14 mouse cellular contexts compared by ENCODE assay signal in the genomic region with DNA sequence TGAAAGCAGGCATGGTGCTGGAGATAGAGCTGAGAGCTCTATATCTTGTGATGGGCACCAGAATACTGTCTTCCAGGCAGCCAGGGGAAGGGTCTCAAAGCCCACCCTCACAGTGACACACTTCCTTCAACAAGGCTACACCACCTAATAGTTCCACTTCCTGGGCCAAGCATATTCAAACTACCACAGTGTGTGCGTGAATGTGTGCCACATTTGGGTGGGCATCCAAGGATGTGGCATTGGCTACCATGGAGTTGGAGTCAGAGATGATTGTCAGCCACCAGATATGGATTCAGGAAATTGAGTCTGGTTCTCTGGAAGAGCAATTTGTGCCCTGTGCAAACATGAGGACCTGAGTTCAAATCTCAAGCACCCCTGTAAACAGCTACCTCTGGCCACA. TPM values are rescaled to one million over a fixed set of nuclear protein-coding genes. Genes with fewer than 3 reads are reported as not detected.
DNase-seq lines count a peak whose midpoint lies in the region; ATAC-seq and TF ChIP-seq lines count a peak whose summit lies in the region.
"Had no signal": no experiment of that assay in that cellular context is flagged by ENCODE, and none has a peak within 500 bp of the region (broad histone marks: within the 10 kb centered on the region; RNA-seq: fewer than 3 reads in every experiment).

No protein-coding gene starts in this region.

- H3K9ac ChIP-seq in heart, adult 2 months (ENCODE audit: low read depth, low read length) = no peak overlapping the region
- no peak overlapping the region for H3K9ac ChIP-seq in limb, embryonic 13.5 days
- H3K9ac ChIP-seq in liver, embryonic 13.5 days = peak overlapping the region; percentile 73

- intact Hi-C loops in heart, adult 2 months (cut with DNase I) = no loop called here

- no peak overlapping the region for H3K4me3 ChIP-seq in heart, adult 2 months
- H3K4me3 ChIP-seq in limb, embryonic 13.5 days = no peak overlapping the region
- H3K4me3 ChIP-seq in limb, embryonic 10.5 days = no peak overlapping the region
- H3K4me3 ChIP-seq in G1E (ENCODE audit: low read depth, low read length) = peak overlapping the region; percentile 16; the same call in 1 of the 2 replicates
- H3K4me3 ChIP-seq in liver, embryonic 13.5 days (replicated peaks) = peak overlapping the region; percentile 62

- no peaks in the 10 kb centered on the region for H3K9me3 ChIP-seq in limb, embryonic 13.5 days
- no peaks in the 10 kb centered on the region for H3K9me3 ChIP-seq in limb, embryonic 10.5 days (replicated peaks)
- peaks cover 25% of the 10 kb centered on the region for H3K9me3 ChIP-seq in G1E (replicated peaks)
- no peaks in the 10 kb centered on the region for H3K9me3 ChIP-seq in liver, embryonic 13.5 days (replicated peaks)

- peak overlapping the region; percentile 36; the same call in 1 of the 2 replicates for H3K4me2 ChIP-seq in limb, embryonic 13.5 days (replicated peaks)
- peak overlapping the region; percentile 66 for H3K4me2 ChIP-seq in liver, embryonic 13.5 days

- no peak for ATAC-seq in limb, embryonic 13.5 days (ENCODE audit: low FRiP score, low read depth)
- ATAC-seq in G1E (ENCODE audit: extremely low read depth, insufficient number of reproducible peaks, low FRiP score, poor library complexity, severe bottlenecking) = no peak
- ATAC-seq in liver, embryonic 13.5 days (ENCODE audit: low read depth) = no peak

- H3K36me3 ChIP-seq in heart, adult 2 months (ENCODE audit: control insufficient read depth, insufficient read depth, low read length) = no peaks in the 10 kb centered on the region; the same call in 1 of the 2 replicates
- no peaks in the 10 kb centered on the region for H3K36me3 ChIP-seq in limb, embryonic 13.5 days
- H3K36me3 ChIP-seq in limb, embryonic 10.5 days = no peaks in the 10 kb centered on the region
- peaks cover 84% of the 10 kb centered on the region for H3K36me3 ChIP-seq in G1E (replicated peaks)
- peaks cover 24% of the 10 kb centered on the region for H3K36me3 ChIP-seq in liver, embryonic 13.5 days

- DNase-seq in heart, adult 2 months = no peak
- no peak for DNase-seq in heart, postnatal 4 days
- DNase-seq in limb, embryonic 10.5 days (ENCODE audit: low spot score) = no peak
- DNase-seq in G1E (ENCODE audit: low spot score) = no peak
- DNase-seq in liver, embryonic 13.5 days = no peak
- DNase-seq in ovary, postnatal 10 days (ENCODE audit: low spot score) = no peak
- DNase-seq in right cerebral cortex, adult 2 months (ENCODE audit: low spot score in 2 of 2) = no peak
- DNase-seq: cerebellum, adult 9-10 months had no signal

- peak overlapping the region; percentile 96 for H3K27ac ChIP-seq in heart, adult 2 months
- H3K27ac ChIP-seq in limb, embryonic 13.5 days = no peak overlapping the region
- H3K27ac ChIP-seq in limb, embryonic 10.5 days = no peak overlapping the region
- peak overlapping the region; percentile 93 for H3K27ac ChIP-seq in liver, embryonic 13.5 days

- no peak for TF ChIP-seq POLR2A in heart, adult 2 months (IDR thresholded peaks at IDR 0.05; ENCODE audit: insufficient read depth, low read depth, low read length)

- TF ChIP-seq EP300 in heart, adult 2 months (IDR thresholded peaks at IDR 0.05; ENCODE audit: insufficient read depth, low read depth, low read length) = no peak

- TF ChIP-seq CTCF in heart, adult 2 months (IDR thresholded peaks at IDR 0.05) = no peak
- no peak for TF ChIP-seq CTCF in G1E (IDR thresholded peaks at IDR 0.05; ENCODE audit: low read depth, low read length)

- WGBS in heart, adult 2 months = 84% methylated on average over 1 of the region's 1 CpGs
- 94% methylated on average over 1 of the region's 1 CpGs for WGBS in limb, embryonic 13.5 days
- 92% methylated on average over 1 of the region's 1 CpGs for WGBS in limb, embryonic 10.5 days
- WGBS in liver, embryonic 13.5 days (ENCODE audit: insufficient replicate concordance) = 74% methylated on average over 1 of the region's 1 CpGs

- peaks cover 17% of the 10 kb centered on the region for H3K4me1 ChIP-seq in heart, adult 2 months (ENCODE audit: control insufficient read depth, insufficient read depth, low read length)
- peaks cover 5% of the 10 kb centered on the region; the same call in 1 of the 2 replicates for H3K4me1 ChIP-seq in limb, embryonic 13.5 days
- H3K4me1 ChIP-seq in limb, embryonic 10.5 days = peaks cover 4% of the 10 kb centered on the region
- H3K4me1 ChIP-seq in G1E (ENCODE audit: insufficient read depth, low read depth, low read length) = peaks cover 74% of the 10 kb centered on the region
- peaks cover 82% of the 10 kb centered on the region for H3K4me1 ChIP-seq in liver, embryonic 13.5 days (replicated peaks)

- H3K27me3 ChIP-seq in heart, adult 2 months (ENCODE audit: control insufficient read depth, insufficient read depth, low read length) = no peaks in the 10 kb centered on the region
- H3K27me3 ChIP-seq in limb, embryonic 13.5 days = no peaks in the 10 kb centered on the region
- H3K27me3 ChIP-seq in limb, embryonic 10.5 days (ENCODE audit: low read depth, poor library complexity, severe bottlenecking) = no peaks in the 10 kb centered on the region
- H3K27me3 ChIP-seq in G1E (ENCODE audit: insufficient read depth, low read length) = no peaks in the 10 kb centered on the region
- H3K27me3 ChIP-seq in liver, embryonic 13.5 days = no peaks in the 10 kb centered on the region

- H3K79me2 ChIP-seq in heart, adult 2 months (replicated peaks; ENCODE audit: control insufficient read depth, insufficient read depth, low read length) = no peaks in the 10 kb centered on the region

RNA-seq across cellular contexts. Expression of a gene that starts 0.9 kb away (rescaled TPM):
- total RNA-seq in heart, adult 2 months (2021) = 1 to 10 TPM; 7.5 to 9.6 TPM
- polyA plus RNA-seq in heart, adult 2 months (2012; rRNA removed) = 4.3 and 9.4 TPM in 2 replicates
- 1 to 10 TPM; 1.1 to 1.6 TPM for total RNA-seq in heart, postnatal 4 days (2021)
- polyA plus RNA-seq in limb, embryonic 13.5 days (2015; fragmentation: Nextera tagmentation; extraction: Ambion mirVana) = 3.4 and 4.1 TPM in 2 replicates
- 3.2 and 4.0 TPM in 2 replicates for polyA plus RNA-seq in limb, embryonic 10.5 days (2016; fragmentation: Nextera tagmentation; extraction: Ambion mirVana)
- total RNA-seq in G1E (2014; fragmentation: Nextera tagmentation) = 16.6 TPM in 1 of 2 replicates, not detected in the other
- total RNA-seq in G1E (2017) = 5.8 and 6.9 TPM in 2 replicates
- polyA plus RNA-seq in G1E (2012) = 0.47 and 0.50 TPM in 2 replicates
- polyA plus RNA-seq in liver, embryonic 13.5 days (2015; fragmentation: Nextera tagmentation; extraction: Ambion mirVana) = 5.2 and 5.7 TPM in 2 replicates

RNA-seq across cellular contexts. Expression of a gene that starts 11.3 kb away (rescaled TPM):
- total RNA-seq in heart, adult 2 months (2021) = 10 to 100 TPM; 27.3 to 34.1 TPM
- 43.4 and 46.4 TPM in 2 replicates for polyA plus RNA-seq in heart, adult 2 months (2012; rRNA removed)
- 1 to 10 TPM; 7.7 to 9.5 TPM for total RNA-seq in heart, postnatal 4 days (2021)
- polyA plus RNA-seq in limb, embryonic 13.5 days (2015; fragmentation: Nextera tagmentation; extraction: Ambion mirVana) = 7.3 TPM in 2 replicates
- 1.2 and 1.5 TPM in 2 replicates for polyA plus RNA-seq in limb, embryonic 10.5 days (2016; fragmentation: Nextera tagmentation; extraction: Ambion mirVana)
- total RNA-seq in G1E (2014; fragmentation: Nextera tagmentation) (2.3 and 11.3 TPM in 2 replicates), G1E (2017) (21.6 and 29.4 TPM in 2 replicates)
- polyA plus RNA-seq in G1E (2012) = 9.5 and 9.8 TPM in 2 replicates
- polyA plus RNA-seq in liver, embryonic 13.5 days (2015; fragmentation: Nextera tagmentation; extraction: Ambion mirVana) = 23.1 and 24.0 TPM in 2 replicates

RNA-seq across cellular contexts. Expression of a gene that starts 21.2 kb away (rescaled TPM):
- 10 to 100 TPM in 1 of 2 experiments, 1 to 10 TPM in 1; 7.4 to 10.6 TPM for total RNA-seq in heart, adult 2 months (2021)
- polyA plus RNA-seq in heart, adult 2 months (2012; rRNA removed) = 23.4 and 23.8 TPM in 2 replicates
- 1 to 10 TPM; 7.9 to 9.3 TPM for total RNA-seq in heart, postnatal 4 days (2021)
- polyA plus RNA-seq in limb, embryonic 13.5 days (2015; fragmentation: Nextera tagmentation; extraction: Ambion mirVana) = 18.8 and 21.1 TPM in 2 replicates
- 5.6 and 9.7 TPM in 2 replicates for polyA plus RNA-seq in limb, embryonic 10.5 days (2016; fragmentation: Nextera tagmentation; extraction: Ambion mirVana)
- total RNA-seq in G1E (2014; fragmentation: Nextera tagmentation) (6.5 and 12.0 TPM in 2 replicates), G1E (2017) (20.0 and 22.8 TPM in 2 replicates)
- polyA plus RNA-seq in G1E (2012) = 3.1 and 5.7 TPM in 2 replicates
- polyA plus RNA-seq in liver, embryonic 13.5 days (2015; fragmentation: Nextera tagmentation; extraction: Ambion mirVana) = 9.2 and 9.4 TPM in 2 replicates

RNA-seq across cellular contexts. Expression of a gene that starts 21.5 kb away (rescaled TPM):
- total RNA-seq in heart, adult 2 months (2021) = not detected
- polyA plus RNA-seq in heart, adult 2 months (2012; rRNA removed) = not detected in 2 replicates
- total RNA-seq in heart, postnatal 4 days (2021) = not detected
- polyA plus RNA-seq in limb, embryonic 13.5 days (2015; fragmentation: Nextera tagmentation; extraction: Ambion mirVana) = not detected in 2 replicates
- polyA plus RNA-seq in limb, embryonic 10.5 days (2016; fragmentation: Nextera tagmentation; extraction: Ambion mirVana) = not detected in 2 replicates
- not detected in 2 replicates for total RNA-seq in G1E (2014; fragmentation: Nextera tagmentation)
- total RNA-seq in G1E (2017) = not detected in 2 replicates
- polyA plus RNA-seq in G1E (2012) = not detected in 2 replicates
- not detected in 2 replicates for polyA plus RNA-seq in liver, embryonic 13.5 days (2015; fragmentation: Nextera tagmentation; extraction: Ambion mirVana)
- total RNA-seq: adrenal gland, postnatal 25 days; gastrocnemius, adult 8-10 months; layer of hippocampus, postnatal 10 days had no signal
- polyA plus RNA-seq: urinary bladder, adult 2 months had no signal

RNA-seq across cellular contexts. Expression of a gene that starts 36.9 kb away (rescaled TPM):
- total RNA-seq in heart, adult 2 months (2021) = 1 to 10 TPM; 3.5 to 4.4 TPM
- not detected in 2 replicates for polyA plus RNA-seq in heart, adult 2 months (2012; rRNA removed)
- 1 to 10 TPM in 1 of 2 experiments, under 1 TPM in 1; 0.98 to 1.1 TPM for total RNA-seq in heart, postnatal 4 days (2021)
- not detected in 2 replicates for polyA plus RNA-seq in limb, embryonic 13.5 days (2015; fragmentation: Nextera tagmentation; extraction: Ambion mirVana)
- not detected in 2 replicates for polyA plus RNA-seq in limb, embryonic 10.5 days (2016; fragmentation: Nextera tagmentation; extraction: Ambion mirVana)
- total RNA-seq in G1E (2014; fragmentation: Nextera tagmentation) (not detected in 2 replicates), G1E (2017) (not detected in 2 replicates)
- not detected in 2 replicates for polyA plus RNA-seq in G1E (2012)
- 0.08 TPM in 1 of 2 replicates, not detected in the other for polyA plus RNA-seq in liver, embryonic 13.5 days (2015; fragmentation: Nextera tagmentation; extraction: Ambion mirVana)
- total RNA-seq: monocyte, adult 5-6 weeks had no signal

Comparison
In these comparisons a context has a peak if more than half of its experiments do, and no peak if none do; other contexts are left out.
1. H3K27ac ChIP-seq: peak in heart, adult 2 months (single experiment) and liver, embryonic 13.5 days (single experiment); none in limb, embryonic 13.5 days (single experiment) and limb, embryonic 10.5 days (single experiment).
2. H3K4me3 ChIP-seq: peak in G1E (single experiment) and liver, embryonic 13.5 days (single experiment); none in heart, adult 2 months (single experiment), limb, embryonic 13.5 days (single experiment) and limb, embryonic 10.5 days (single experiment).